ENCODE assay signal across 8 mouse cellular contexts in the genomic region with DNA sequence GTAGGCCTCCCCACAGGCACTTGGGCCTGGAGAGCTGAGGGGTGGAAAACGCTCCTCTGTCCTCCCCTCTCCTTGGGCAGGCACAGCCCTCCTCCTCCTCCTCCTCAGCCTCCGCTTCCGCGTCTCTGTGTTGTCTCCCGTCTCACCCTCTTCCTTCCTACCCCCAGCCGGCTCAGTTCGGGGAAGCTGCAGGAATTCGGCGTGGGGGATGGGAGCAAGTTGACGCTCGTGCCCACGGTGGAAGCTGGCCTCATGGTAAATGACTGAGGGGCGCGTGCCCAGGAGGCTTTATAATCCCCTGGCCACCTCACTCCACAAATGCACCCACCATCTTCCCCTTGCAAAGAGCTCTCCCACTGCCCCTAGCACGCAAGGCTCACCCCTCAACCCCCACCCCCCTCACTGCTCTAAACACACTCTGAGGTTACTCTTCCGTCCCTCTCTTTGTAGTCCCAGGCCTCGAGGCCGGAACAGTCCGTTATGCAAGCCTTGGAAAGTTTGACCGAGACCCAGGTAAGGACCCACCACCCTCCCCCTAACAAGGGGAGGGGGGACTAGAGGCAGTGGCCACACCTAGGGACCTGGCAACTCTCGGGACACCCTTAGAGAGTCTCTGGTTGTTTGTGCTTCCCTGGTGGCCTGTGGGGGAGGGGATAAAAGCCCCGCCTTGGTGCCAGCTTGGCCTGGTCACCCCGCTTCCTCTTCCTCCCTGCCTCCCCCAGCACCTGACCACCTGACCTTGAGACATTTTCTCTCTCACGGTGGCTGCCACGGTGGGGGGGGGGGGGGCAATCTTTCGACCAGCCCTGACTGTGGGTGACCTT. TPM values are rescaled to one million over a fixed set of nuclear protein-coding genes. Genes with fewer than 3 reads are reported as not detected.
DNase-seq lines count a peak whose midpoint lies in the region; ATAC-seq lines count a peak whose summit lies in the region.

No protein-coding gene starts in this region.

- no peaks in the 10 kb centered on the region for H3K27me3 ChIP-seq in embryonic facial prominence, embryonic 13.5 days
- H3K27me3 ChIP-seq in limb, embryonic 12.5 days, result no peaks in the 10 kb centered on the region
- no peaks in the 10 kb centered on the region for H3K27me3 ChIP-seq in midbrain, embryonic 13.5 days
- no peaks in the 10 kb centered on the region for H3K27me3 ChIP-seq in splenic B cell, adult 2 months (ENCODE audit: control insufficient read depth, insufficient read depth, low read length, poor library complexity, severe bottlenecking)

- peak overlapping the region; percentile 100 for H3K27ac ChIP-seq in embryonic facial prominence, embryonic 13.5 days
- H3K27ac ChIP-seq in limb, embryonic 12.5 days, result peak overlapping the region; percentile 99
- peak overlapping the region; percentile 100 for H3K27ac ChIP-seq in midbrain, embryonic 13.5 days

- peak overlapping the region; percentile 97 for H3K4me3 ChIP-seq in embryonic facial prominence, embryonic 13.5 days
- peak overlapping the region; percentile 97 for H3K4me3 ChIP-seq in limb, embryonic 12.5 days (replicated peaks)
- H3K4me3 ChIP-seq in midbrain, embryonic 13.5 days (replicated peaks), result peak overlapping the region; percentile 98

- peaks cover 61% of the 10 kb centered on the region for H3K4me1 ChIP-seq in embryonic facial prominence, embryonic 13.5 days
- peaks cover 58% of the 10 kb centered on the region for H3K4me1 ChIP-seq in limb, embryonic 12.5 days (replicated peaks)
- H3K4me1 ChIP-seq in midbrain, embryonic 13.5 days (replicated peaks), result peaks cover 62% of the 10 kb centered on the region

- no peak for ATAC-seq in embryonic facial prominence, embryonic 13.5 days (ENCODE audit: insufficient number of reproducible peaks, insufficient read depth, low FRiP score, low TSS enrichment, low read depth)
- no peak for ATAC-seq in limb, embryonic 12.5 days (ENCODE audit: insufficient number of reproducible peaks, insufficient read depth, low FRiP score, low TSS enrichment, low read depth)
- ATAC-seq in midbrain, embryonic 13.5 days, result no peak

- DNase-seq in CD4-positive helper T cell, adult 2 months (ENCODE audit: low read depth, low spot score), result peak; percentile 65
- peak; percentile 84 for DNase-seq in NIH3T3 (ENCODE audit: low read depth)
- DNase-seq in heart, postnatal 4 days, result peak; percentile 81
- DNase-seq in splenic B cell, adult 2 months (ENCODE audit: low read depth, low spot score), result peak; percentile 63
- no peak for DNase-seq in layer of hippocampus, adult 9-10 months (ENCODE audit: low spot score)

- peak overlapping the region; percentile 98 for H3K4me2 ChIP-seq in embryonic facial prominence, embryonic 13.5 days
- peak overlapping the region; percentile 99 for H3K4me2 ChIP-seq in limb, embryonic 12.5 days
- peak overlapping the region; percentile 100 for H3K4me2 ChIP-seq in midbrain, embryonic 13.5 days (replicated peaks)

- H3K36me3 ChIP-seq in embryonic facial prominence, embryonic 13.5 days, result peaks cover 66% of the 10 kb centered on the region
- H3K36me3 ChIP-seq in limb, embryonic 12.5 days, result peaks cover 71% of the 10 kb centered on the region
- peaks cover 55% of the 10 kb centered on the region for H3K36me3 ChIP-seq in midbrain, embryonic 13.5 days
- H3K36me3 ChIP-seq in splenic B cell, adult 2 months (ENCODE audit: control insufficient read depth, insufficient read depth, low read length, poor library complexity, severe bottlenecking), result peaks cover 26% of the 10 kb centered on the region

- no peaks in the 10 kb centered on the region for H3K9me3 ChIP-seq in embryonic facial prominence, embryonic 13.5 days
- no peaks in the 10 kb centered on the region for H3K9me3 ChIP-seq in limb, embryonic 12.5 days
- no peaks in the 10 kb centered on the region for H3K9me3 ChIP-seq in midbrain, embryonic 13.5 days

- H3K9ac ChIP-seq in embryonic facial prominence, embryonic 13.5 days, result peak overlapping the region; percentile 96
- peak overlapping the region; percentile 100 for H3K9ac ChIP-seq in limb, embryonic 12.5 days (replicated peaks)
- H3K9ac ChIP-seq in midbrain, embryonic 13.5 days (replicated peaks), result peak overlapping the region; percentile 100

- under 1% methylated on average over 26 of the region's 26 CpGs for WGBS in embryonic facial prominence, embryonic 13.5 days
- under 1% methylated on average over 25 of the region's 26 CpGs for WGBS in limb, embryonic 12.5 days
- under 1% methylated on average over 26 of the region's 26 CpGs for WGBS in midbrain, embryonic 13.5 days

RNA-seq across cellular contexts. Expression of gene Midn, which starts 3.4 kb away (rescaled TPM):
- 21.2 and 25.7 TPM in 2 replicates for polyA plus RNA-seq in embryonic facial prominence, embryonic 13.5 days (2015; fragmentation: Nextera tagmentation; extraction: Ambion mirVana)
- total RNA-seq in heart, postnatal 4 days (2021), result 100 to 1,000 TPM; 145 to 163 TPM
- polyA plus RNA-seq in limb, embryonic 12.5 days (2016; fragmentation: Nextera tagmentation; extraction: Ambion mirVana), result 30.6 and 38.0 TPM in 2 replicates
- 35.9 and 40.6 TPM in 2 replicates for polyA plus RNA-seq in midbrain, embryonic 13.5 days (2015; fragmentation: Nextera tagmentation; extraction: Ambion mirVana)

RNA-seq across cellular contexts. Expression of gene Cbarp, which starts 10.8 kb away (rescaled TPM):
- 6.8 and 9.8 TPM in 2 replicates for polyA plus RNA-seq in embryonic facial prominence, embryonic 13.5 days (2015; fragmentation: Nextera tagmentation; extraction: Ambion mirVana)
- total RNA-seq in heart, postnatal 4 days (2021), result 1 to 10 TPM; 3.7 to 5.1 TPM
- 4.9 and 5.6 TPM in 2 replicates for polyA plus RNA-seq in limb, embryonic 12.5 days (2016; fragmentation: Nextera tagmentation; extraction: Ambion mirVana)
- 40.6 and 45.3 TPM in 2 replicates for polyA plus RNA-seq in midbrain, embryonic 13.5 days (2015; fragmentation: Nextera tagmentation; extraction: Ambion mirVana)

RNA-seq across cellular contexts. Expression of gene Atp5d, which starts 13.0 kb away (rescaled TPM):
- polyA plus RNA-seq in embryonic facial prominence, embryonic 13.5 days (2015; fragmentation: Nextera tagmentation; extraction: Ambion mirVana), result 491 and 513 TPM in 2 replicates
- total RNA-seq in heart, postnatal 4 days (2021), result 1,000 to 10,000 TPM in 1 of 2 experiments, 100 to 1,000 TPM in 1; 966 to 1,003 TPM
- polyA plus RNA-seq in limb, embryonic 12.5 days (2016; fragmentation: Nextera tagmentation; extraction: Ambion mirVana), result 460 and 465 TPM in 2 replicates
- 391 and 394 TPM in 2 replicates for polyA plus RNA-seq in midbrain, embryonic 13.5 days (2015; fragmentation: Nextera tagmentation; extraction: Ambion mirVana)

RNA-seq across cellular contexts. Expression of gene Cirbp, which starts 14.4 kb away (rescaled TPM):
- 142 and 162 TPM in 2 replicates for polyA plus RNA-seq in embryonic facial prominence, embryonic 13.5 days (2015; fragmentation: Nextera tagmentation; extraction: Ambion mirVana)
- 100 to 1,000 TPM; 163 to 193 TPM for total RNA-seq in heart, postnatal 4 days (2021)
- 166 and 175 TPM in 2 replicates for polyA plus RNA-seq in limb, embryonic 12.5 days (2016; fragmentation: Nextera tagmentation; extraction: Ambion mirVana)
- 354 and 412 TPM in 2 replicates for polyA plus RNA-seq in midbrain, embryonic 13.5 days (2015; fragmentation: Nextera tagmentation; extraction: Ambion mirVana)

RNA-seq across cellular contexts. Expression of gene 1600002K03Rik, which starts 21.3 kb away (rescaled TPM):
- 11.0 and 11.6 TPM in 2 replicates for polyA plus RNA-seq in embryonic facial prominence, embryonic 13.5 days (2015; fragmentation: Nextera tagmentation; extraction: Ambion mirVana)
- total RNA-seq in heart, postnatal 4 days (2021), result 1 to 10 TPM; 1.9 to 4.9 TPM
- polyA plus RNA-seq in limb, embryonic 12.5 days (2016; fragmentation: Nextera tagmentation; extraction: Ambion mirVana), result 9.1 and 9.5 TPM in 2 replicates
- 11.9 and 14.5 TPM in 2 replicates for polyA plus RNA-seq in midbrain, embryonic 13.5 days (2015; fragmentation: Nextera tagmentation; extraction: Ambion mirVana)
